Mouse (Mus musculus): ENCODE measurements around the gene Gm28827.
"Not testable (repeated sequence)": the region's sequence is repeated elsewhere in the genome, so short reads cannot be mapped to it uniquely, and the experiment has no call there.

Gm28827 gene

GRCm38 (mm10) chrY:83030647-83031046, at the start of gene Gm28827:
TSS of gene Gm28827 (plus strand) at chrY:83030947.
- not testable (repeated sequence) for DNase-seq

Data from right cerebral cortex, postnatal 25 days (tissue).